Mouse (Mus musculus): ENCODE results near the gene Hfe2. TPM values are rescaled to one million over a fixed set of nuclear protein-coding genes. Genes with fewer than 3 reads are reported as not detected.
"Not testable (repeated sequence)": the region's sequence is repeated elsewhere in the genome, so short reads cannot be mapped to it uniquely, and the experiment has no call there.

The Hfe2 gene
- total RNA-seq, 2 experiments from 2014 or later = 0.17 TPM; not detected in 1

DNA sequence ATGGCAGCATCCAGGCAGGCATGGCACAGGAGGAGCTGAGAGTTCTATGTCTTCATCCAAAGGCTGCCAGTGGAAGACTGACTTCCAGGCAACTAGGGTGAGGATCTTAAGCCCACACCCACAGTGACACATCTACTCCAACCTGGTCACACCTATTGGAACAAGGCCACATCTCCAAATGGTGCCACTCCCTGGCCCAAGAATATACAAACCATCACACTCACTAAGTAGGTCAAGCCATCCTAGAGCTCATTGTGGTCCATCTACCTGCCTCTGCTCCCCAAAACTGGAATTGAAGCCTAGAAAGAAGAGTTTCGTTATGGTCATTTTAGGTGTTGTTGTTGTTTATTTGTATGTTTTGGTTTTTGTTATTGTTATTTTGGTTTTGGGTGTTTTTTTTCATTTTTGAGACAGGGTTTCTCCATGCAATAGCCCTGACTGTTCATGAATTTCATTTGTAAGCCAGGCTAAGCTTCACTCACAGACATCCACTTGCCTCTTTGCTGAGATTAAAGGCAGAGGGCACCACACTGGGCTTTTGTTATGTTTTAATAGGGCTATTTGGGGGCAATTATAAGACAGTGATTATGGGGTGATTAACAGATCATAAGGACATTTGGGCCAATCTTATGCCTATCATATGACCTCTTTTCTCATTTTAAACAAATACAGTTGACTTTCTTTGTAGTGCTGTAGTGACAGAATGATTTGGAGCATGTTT, 29.3 kb upstream of the Hfe2 start:
- no peak for ATAC-seq (replicated peaks; ENCODE audit: low FRiP score, poor library complexity, severe bottlenecking)

DNA sequence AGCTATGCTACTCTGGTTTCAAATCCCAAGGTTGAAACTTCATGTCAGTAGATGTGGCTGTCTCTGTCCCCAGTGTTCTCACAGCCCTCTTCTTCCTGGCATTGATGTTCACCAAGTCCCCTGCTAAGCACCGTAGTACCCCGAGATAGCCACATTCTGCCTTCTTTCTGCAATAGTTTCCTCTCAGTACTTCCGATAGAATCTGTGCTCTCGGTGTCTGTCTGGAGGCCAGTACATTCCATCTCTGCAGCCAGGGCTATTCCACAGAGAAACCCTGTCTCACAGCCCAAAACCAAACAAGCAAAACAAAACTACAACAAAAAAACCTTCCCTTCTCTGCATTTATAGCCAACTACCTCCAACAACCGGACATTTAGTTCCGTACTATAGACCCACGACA, 28.8 kb upstream of the Hfe2 start:
- no peak for ATAC-seq (replicated peaks; ENCODE audit: low FRiP score, poor library complexity, severe bottlenecking)

DNA sequence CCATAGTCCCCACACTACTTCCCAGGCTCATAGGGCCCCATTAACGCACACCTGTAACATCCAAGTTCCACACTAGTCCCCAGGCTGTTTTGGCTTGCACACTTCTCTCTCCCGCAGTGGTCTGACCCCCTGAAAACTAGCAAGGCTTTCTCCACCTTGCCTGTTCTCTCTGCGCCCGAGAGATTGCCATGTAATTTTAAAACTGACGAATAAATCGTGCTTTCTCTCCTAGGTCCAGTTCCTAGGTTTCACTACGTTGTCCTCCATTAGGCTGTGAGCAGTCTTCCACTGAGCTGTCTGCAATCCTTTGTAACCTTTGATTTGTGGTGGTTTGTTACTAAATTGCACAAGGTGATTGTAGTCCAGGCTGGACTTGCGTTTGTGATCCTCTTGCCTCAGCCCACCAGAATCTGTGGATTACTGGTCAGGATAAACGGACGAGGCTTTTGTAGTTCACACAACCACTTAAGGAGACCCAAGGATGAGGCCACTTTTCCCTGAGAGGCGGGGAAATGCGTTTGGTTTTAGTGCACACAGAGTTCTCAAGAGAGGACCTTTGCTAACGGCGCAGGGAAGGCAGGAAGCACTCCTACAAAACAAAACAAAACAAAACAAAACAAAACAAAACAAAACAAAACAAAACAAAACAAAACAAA, 28.2 kb upstream of the Hfe2 start:
- ATAC-seq (replicated peaks; ENCODE audit: low FRiP score, poor library complexity, severe bottlenecking) = not testable (repeated sequence)

DNA sequence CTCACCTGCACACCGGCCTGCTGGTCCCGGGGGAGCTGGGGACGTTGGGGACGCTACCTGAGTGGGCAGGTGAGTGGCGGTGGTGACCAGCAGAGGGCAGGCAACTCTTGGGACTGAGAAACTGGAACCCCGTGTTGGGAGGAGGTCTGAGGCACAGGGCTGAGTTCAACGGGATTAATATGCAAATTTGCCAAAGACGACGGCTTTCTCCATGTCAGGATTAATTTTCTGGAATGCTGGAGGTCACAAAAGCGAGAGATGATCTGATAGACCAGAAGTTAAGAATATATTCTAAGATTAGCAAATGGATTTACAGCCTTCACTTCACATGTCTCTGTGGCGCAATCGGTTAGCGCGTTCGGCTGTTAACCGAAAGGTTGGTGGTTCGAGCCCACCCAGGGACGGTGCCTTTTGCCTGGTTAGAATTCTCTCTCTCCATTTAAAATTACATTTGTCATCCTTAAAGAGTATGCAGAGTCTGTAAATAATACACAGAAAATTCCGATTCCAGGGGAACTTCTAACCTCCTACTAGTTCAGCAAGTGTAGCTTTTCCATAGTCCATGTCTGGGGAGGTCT, 27.4 kb upstream of the Hfe2 start:
- ATAC-seq (replicated peaks; ENCODE audit: low FRiP score, poor library complexity, severe bottlenecking) = peak; percentile 64

DNA sequence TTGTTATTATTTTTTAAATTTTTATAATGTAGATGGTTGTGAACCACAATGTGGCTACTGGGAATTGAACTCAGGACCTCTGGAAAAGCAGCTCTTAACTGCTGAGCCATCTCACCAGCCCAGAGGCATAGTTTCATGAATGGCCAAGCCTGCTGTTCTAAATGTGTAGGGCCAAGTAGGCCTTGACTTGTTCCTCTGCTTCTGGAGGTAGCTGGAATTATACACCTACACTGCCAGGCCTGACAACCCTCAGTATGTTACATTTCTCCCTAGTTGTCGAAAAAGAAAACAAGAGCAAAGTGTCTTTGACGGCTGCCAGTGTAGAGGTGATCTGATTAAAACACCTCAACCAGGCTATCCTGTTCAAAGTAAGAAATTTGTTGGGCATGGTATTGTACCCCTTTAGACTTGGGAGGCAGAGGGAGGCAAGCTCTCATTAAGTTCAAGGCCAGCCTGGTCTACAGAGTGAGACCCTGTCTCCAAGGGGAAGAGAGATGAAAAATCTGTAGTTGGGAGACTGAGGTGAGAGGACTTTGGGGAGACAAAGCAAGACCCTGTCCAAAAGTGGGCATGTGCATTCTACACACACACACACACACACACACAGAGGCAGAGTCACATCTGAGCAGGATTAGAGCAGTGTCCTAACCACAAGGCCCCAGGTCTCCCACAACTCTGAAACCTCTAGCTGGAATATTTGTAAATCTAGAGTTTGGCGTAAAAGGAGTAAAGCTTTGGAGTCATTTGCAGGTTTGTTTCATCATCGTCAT, 26.3 kb upstream of the Hfe2 start:
- no peak for ATAC-seq (replicated peaks; ENCODE audit: low FRiP score, poor library complexity, severe bottlenecking)

DNA sequence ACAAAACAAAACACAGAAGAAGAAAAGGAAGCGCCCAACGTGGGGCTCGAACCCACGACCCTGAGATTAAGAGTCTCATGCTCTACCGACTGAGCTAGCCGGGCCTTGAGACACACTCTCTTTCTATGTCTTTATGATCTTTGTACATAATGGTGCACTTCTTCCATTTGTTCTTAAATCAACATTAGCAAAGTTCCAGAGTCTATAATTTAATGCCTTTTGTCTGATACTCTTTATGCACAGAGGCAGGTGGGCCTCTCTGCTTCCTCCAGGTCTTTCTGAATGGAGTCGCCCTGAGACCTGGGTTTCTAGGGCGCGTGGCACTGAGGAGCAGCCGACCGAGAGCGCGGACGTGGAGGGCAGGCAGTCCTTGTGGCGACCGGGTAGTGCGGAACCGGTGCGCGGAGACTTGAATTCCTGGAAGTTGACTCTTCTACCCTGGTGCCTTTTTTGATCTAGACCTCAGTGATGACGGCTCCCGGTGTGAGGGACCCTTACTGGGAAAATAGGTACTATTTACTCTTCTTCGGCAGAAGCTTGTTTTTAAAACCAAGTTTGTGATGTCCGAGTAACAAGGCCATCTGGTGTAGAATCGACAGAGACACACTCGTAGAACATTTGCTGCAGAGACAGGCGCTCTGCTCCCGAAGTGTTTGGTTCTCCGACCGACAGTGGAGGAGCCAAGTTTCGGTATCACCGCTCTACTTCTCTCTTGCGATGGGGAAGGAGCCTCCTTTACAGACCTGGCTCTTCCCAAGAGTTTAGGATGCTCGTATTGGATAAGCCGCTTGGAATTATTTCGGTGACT, 25.3 kb upstream of the Hfe2 start:
- ATAC-seq (replicated peaks; ENCODE audit: low FRiP score, poor library complexity, severe bottlenecking) = peak; percentile 51

DNA sequence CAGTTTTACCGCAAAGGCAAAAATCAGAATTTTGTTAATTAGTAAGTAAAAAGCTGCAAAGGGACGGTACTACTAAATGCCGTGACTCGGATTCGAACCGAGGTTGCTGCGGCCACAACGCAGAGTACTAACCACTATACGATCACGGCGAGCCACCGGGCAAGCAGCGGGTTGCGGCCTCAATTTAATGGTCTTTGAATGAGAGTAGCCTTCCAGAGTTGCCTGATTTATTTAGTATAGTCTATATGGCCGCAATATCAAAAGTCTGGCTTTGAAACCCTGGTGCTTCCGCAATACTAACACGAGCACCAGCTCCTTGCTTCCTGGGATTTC, 24.7 kb upstream of the Hfe2 start:
- ATAC-seq (replicated peaks; ENCODE audit: low FRiP score, poor library complexity, severe bottlenecking) = peak; percentile 33

DNA sequence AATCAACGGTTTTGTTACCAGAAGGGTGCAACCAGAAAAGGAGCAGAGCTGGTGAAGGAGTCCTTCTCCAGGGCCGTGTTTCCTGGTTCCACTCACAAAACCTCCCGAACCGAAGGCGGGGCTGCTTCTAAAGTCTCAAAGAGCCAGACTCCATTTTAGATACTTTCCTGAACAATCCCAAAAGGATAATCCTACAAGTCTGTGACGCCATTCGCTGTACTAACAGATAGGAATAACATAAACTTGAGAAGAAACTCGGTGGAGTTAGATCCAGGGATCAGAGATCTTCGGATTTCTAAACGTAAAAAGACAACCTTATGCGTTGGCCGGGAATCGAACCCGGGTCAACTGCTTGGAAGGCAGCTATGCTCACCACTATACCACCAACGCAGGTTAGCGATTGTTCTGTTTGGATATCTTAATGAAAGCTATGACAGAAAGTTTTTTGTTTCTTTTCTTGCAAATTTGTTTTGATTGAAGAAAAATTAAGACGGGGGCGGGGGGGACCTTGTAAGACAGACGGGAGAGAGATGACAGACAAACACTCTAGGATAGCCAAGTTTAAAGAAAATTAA, 24.2 kb upstream of the Hfe2 start:
- peak; percentile 14 for ATAC-seq (replicated peaks; ENCODE audit: low FRiP score, poor library complexity, severe bottlenecking)

DNA sequence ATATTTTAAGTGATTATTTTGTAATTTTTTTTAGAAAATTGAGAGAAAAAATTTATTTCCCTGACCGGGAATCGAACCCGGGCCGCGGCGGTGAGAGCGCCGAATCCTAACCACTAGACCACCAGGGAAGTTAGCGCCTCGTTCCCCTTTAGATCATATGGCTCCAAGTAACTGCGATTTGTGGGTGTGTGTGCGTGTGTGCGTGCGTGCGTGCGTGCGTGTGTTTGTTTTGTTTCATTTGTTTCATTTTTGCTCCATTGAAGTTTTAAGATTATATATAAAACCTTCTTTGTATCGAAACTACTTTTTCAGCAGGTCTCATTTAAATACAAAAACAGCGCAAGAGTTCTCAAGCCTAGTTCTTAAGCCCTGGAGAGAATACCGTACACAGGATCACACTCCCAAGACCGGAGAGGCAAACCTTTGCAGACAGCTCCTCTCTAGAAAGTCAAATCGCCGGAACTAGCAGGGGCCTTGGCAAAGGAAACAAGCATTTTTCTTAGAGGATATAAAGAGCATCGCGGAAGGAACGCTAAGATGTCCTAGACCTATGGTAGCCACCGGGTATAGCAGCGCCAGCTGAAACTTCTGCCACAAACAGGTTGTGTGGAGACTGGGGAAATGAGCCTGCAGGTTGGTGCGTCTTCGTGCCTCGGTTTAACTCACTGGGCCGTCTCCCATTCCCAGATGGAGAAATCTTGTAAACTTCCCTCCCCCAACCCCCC, 23.4 kb upstream of the Hfe2 start:
- peak; percentile 27 for ATAC-seq (replicated peaks; ENCODE audit: low FRiP score, poor library complexity, severe bottlenecking)

DNA sequence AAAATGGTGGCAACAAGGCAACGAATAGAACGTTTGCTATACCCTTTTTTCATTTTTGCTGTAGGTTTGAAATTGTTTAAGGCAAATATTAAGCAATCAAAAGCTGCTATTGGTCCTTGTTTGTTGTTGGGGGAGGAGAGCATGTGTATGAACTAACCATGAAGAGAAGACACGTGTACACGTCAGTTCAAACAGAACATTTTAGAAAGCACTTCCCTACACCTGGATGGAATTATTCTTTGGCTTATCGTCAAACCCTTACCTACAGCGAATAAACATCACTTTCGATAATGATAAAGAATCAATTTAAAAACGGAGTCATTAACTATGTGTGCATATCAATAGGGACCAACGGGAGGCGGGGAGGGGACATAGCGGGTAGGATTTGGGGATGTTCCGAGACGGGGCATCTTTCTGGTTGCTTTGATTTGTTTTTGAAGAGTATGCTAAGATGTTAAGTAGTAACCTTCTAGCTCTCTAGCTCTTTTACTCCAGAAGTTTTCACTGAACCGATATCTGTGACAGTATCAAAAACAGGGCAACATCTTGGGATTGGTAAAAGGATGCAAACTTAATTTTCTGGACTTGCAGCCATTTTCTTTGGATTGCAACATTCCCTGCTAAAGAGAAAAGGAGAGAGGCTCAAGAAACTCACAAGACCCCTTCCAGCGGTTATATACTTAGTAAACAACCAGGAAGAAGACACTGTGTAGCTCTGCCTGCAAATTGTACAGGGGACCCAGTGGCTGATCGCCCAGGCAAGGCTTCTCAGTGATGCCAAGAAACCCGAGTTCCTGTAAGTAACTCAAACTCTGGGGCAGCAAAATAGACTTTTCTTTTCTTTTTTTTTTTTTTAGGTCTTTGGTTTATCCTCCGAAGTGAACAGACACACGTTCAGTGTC, 22.5 kb upstream of the Hfe2 start:
- no peak for ATAC-seq (replicated peaks; ENCODE audit: low FRiP score, poor library complexity, severe bottlenecking)

DNA sequence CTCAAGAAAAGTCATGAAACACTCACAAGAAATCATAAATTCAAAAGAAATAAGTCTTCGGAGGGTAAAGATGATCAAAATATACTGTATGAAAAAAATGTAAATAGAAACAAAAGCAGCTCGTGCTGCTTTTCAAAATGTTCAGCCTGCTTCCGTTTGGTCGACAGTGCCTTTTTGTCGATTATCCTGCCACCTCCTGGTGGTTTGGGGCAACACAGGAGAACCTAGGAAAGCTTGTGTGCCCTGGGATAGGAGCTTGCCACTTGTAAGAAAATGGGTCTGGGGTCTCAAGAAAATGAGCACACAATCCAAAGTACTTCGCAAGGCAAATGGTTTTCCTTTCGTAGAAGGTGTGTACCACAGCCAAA, 21.9 kb upstream of the Hfe2 start:
- ATAC-seq (replicated peaks; ENCODE audit: low FRiP score, poor library complexity, severe bottlenecking) = peak; percentile 62

DNA sequence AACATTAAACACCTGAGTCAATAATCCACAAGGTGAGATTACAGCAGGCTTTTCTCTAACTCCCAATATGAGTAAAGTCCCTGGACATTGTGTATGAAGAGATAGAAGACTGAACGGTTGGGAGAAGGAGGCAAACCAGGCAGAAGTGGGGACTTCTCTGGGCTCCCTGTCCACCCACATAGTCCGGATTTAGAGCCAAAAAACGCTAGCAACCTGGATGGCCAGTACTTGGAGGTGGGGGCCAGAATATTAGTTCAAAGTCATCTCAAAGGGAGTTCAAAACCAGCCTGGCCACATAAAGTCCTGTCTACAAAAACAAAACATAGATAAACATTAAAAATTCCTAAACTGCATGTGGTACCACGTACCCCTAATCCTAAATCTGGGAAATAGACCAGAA, 21.0 kb upstream of the Hfe2 start:
- ATAC-seq (replicated peaks; ENCODE audit: low FRiP score, poor library complexity, severe bottlenecking) = no peak

DNA sequence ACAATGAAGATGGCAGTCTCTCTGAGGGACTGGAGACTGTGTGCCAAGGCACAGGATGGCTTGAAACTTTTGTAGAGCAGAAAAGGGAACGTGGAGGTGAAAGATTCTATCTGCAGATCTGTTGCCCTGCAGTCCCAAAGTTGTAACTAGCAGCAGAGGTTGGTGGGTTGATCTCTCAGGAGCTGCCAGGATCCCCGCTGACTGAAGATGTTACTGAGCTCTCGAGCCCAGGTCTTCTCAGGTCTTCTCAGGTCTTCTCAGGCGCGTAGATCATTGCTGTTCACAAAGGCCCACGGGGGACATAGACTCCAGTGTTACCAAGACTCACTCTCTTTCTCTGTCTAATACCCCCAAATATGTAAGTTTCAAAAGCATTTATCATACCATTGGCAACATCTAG, 20.0 kb upstream of the Hfe2 start:
- ATAC-seq (replicated peaks; ENCODE audit: low FRiP score, poor library complexity, severe bottlenecking) = no peak

DNA sequence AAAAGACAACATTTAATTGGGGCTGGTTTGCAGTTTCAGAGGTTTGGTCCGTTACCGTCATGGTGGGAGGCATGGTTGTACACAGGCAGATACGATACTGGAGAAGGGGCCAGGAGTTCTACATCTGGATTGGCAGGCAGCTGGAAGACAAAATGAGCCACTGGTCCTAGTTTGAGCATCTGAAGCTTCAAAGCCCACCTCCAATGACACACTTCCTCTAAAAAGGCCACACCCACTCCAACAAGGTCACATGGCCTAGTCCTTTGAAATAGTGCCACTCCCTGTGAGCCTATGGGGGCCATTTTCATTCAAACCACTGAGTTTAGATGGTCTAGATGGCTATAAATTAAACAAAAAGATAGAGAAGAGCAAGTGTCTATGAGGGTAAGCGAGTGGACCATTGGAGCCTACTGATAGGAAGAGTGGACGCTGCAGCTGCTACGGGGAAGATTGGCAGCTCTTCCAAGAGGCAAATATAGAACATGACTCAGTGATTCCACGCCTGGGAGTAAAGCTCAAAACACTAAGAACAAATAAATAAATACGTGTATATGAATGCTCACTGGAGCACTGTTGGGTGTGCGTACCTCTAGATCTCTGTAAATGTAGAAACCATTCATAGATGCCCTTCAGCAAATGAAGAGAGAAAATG, 18.4 kb upstream of the Hfe2 start:
- ATAC-seq (replicated peaks; ENCODE audit: low FRiP score, poor library complexity, severe bottlenecking) = no peak

DNA sequence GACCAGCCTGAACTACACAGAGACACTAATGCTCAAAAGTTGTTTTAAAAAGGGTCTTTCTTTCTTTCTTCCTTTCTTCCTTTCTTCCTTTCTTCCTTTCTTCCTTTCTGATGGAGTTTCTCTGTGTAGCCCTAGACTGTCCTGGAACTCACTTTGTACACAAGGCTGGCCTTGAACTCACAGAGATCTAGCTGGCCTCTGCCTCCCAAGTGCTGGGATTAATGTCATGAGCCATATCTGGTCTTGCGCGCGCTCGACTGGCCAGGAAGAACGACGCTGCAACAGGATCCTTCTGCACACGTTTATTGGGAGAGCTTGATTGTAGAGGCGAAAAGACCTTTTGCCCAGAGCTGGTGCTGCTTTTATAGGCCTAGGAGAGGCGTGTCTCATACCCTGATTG, 17.0 kb upstream of the Hfe2 start:
- ATAC-seq (replicated peaks; ENCODE audit: low FRiP score, poor library complexity, severe bottlenecking) = not testable (repeated sequence)

DNA sequence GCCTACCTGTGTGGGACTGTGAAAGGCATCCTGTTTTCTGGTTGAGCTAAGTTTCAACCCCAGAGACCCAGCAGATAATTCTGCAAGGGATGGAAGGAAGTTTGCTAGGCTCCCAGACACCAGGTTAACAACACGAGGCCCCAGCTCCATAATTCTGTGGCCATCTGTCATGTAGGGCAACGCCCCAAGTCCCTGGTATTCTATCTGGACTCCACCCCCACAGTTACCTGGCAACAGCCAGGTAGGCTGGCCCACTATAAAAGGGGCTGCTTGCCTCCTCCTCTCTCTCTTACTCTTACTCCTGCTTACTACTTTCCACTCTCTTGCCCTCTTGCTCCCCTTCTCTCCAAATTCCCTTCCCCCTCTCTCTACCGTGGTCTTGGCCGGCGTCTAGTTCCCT, 4.8 kb upstream of the Hfe2 start:
- no peak for ATAC-seq (replicated peaks; ENCODE audit: low FRiP score, poor library complexity, severe bottlenecking)

DNA sequence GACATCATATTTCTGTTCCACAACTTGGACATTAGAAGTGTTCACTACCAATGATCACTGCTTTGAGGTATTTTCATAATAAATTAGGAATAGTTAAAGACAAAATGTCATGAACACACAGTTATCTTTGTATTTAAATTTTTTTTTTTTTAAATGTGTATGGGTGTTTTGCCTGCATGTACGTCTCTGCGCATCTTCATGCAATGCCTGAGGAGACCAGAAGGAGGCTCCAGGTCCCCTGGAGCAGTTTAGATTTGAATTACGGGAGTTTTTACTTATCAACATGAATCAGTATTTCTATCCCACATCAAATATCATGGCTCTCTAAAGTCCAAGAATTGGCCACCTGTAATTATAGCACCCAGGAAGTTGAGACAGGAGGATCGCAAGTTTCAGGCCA, 2.8 kb upstream of the Hfe2 start:
- ATAC-seq (replicated peaks; ENCODE audit: low FRiP score, poor library complexity, severe bottlenecking) = no peak
